Comparison of ENCODE assay signal across 8 mouse cellular contexts in the genomic region with DNA sequence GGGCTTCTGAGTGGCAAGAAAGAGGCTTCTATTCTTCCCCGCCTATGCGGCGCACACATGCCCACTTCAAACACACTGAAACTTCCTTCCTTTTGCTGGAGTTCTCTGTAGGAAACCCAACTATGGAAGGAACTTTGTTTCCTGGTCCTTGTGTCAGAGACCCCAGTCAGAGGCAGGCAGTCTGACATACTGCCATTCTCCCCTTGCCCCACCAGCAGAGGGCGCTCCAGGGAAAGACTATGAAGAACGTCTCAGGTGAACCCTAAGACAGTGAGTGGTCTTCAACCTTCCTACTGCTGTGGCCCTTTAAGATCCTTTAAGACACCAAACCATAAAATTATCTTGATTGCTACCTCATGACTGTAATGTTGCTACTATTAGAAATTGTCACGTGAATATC. TPM values are rescaled to one million over a fixed set of nuclear protein-coding genes. Genes with fewer than 3 reads are reported as not detected.
DNase-seq lines count a peak whose midpoint lies in the region; ATAC-seq lines count a peak whose summit lies in the region.

No protein-coding gene starts in this region.

- H3K4me2 ChIP-seq in liver, embryonic 12.5 days = no peak overlapping the region
- no peak overlapping the region for H3K4me2 ChIP-seq in midbrain, embryonic 14.5 days (ENCODE audit: low read length)

- H3K9ac ChIP-seq in liver, embryonic 12.5 days = no peak overlapping the region
- H3K9ac ChIP-seq in midbrain, embryonic 14.5 days (replicated peaks; ENCODE audit: low read length) = no peak overlapping the region

- WGBS in liver, embryonic 12.5 days (ENCODE audit: insufficient replicate concordance) = 66% methylated on average over 6 of the region's 6 CpGs
- 93% methylated on average over 6 of the region's 6 CpGs for WGBS in embryonic facial prominence, embryonic 10.5 days
- 91% methylated on average over 6 of the region's 6 CpGs for WGBS in midbrain, embryonic 14.5 days

- H3K9me3 ChIP-seq in liver, embryonic 12.5 days (replicated peaks) = no peaks in the 10 kb centered on the region
- no peaks in the 10 kb centered on the region for H3K9me3 ChIP-seq in embryonic facial prominence, embryonic 10.5 days
- H3K9me3 ChIP-seq in midbrain, embryonic 14.5 days (ENCODE audit: control insufficient read depth, low read length) = no peaks in the 10 kb centered on the region

- H3K4me3 ChIP-seq in liver, embryonic 12.5 days = no peak overlapping the region
- H3K4me3 ChIP-seq in embryonic facial prominence, embryonic 10.5 days = no peak overlapping the region
- H3K4me3 ChIP-seq in midbrain, embryonic 14.5 days (replicated peaks; ENCODE audit: low read depth, low read length) = no peak overlapping the region

- DNase-seq in adrenal gland, adult 2 months = peak; percentile 35
- no peak for DNase-seq in adrenal gland, adult 8-10 months
- DNase-seq in liver = peak; percentile 71
- peak; percentile 39 for DNase-seq in embryonic facial prominence, embryonic 10.5 days (ENCODE audit: low spot score)
- DNase-seq in layer of hippocampus, postnatal 25 days (ENCODE audit: extremely low spot score in 1 of 2, low spot score in 1 of 2) = peak; percentile 39 to 76
- peak; percentile 65 for DNase-seq in right cerebral cortex, postnatal 14 days
- no peak for DNase-seq in midbrain, embryonic 14.5 days

- no peak overlapping the region for H3K27ac ChIP-seq in liver, embryonic 12.5 days
- no peak overlapping the region for H3K27ac ChIP-seq in embryonic facial prominence, embryonic 10.5 days (replicated peaks)
- H3K27ac ChIP-seq in midbrain, embryonic 14.5 days (replicated peaks; ENCODE audit: low read depth, low read length) = no peak overlapping the region

- H3K27me3 ChIP-seq in liver, embryonic 12.5 days (replicated peaks) = peaks cover 5% of the 10 kb centered on the region; the same call in 1 of the 2 replicates
- no peaks in the 10 kb centered on the region for H3K27me3 ChIP-seq in embryonic facial prominence, embryonic 10.5 days (replicated peaks; ENCODE audit: low read depth, poor library complexity, severe bottlenecking)
- H3K27me3 ChIP-seq in midbrain, embryonic 14.5 days (ENCODE audit: control insufficient read depth, insufficient read depth, low read length) = no peaks in the 10 kb centered on the region

- H3K4me1 ChIP-seq in liver, embryonic 12.5 days = no peaks in the 10 kb centered on the region
- H3K4me1 ChIP-seq in embryonic facial prominence, embryonic 10.5 days = peaks cover 10% of the 10 kb centered on the region
- no peaks in the 10 kb centered on the region for H3K4me1 ChIP-seq in midbrain, embryonic 14.5 days (ENCODE audit: control insufficient read depth, insufficient read depth, low read length)

- ATAC-seq in liver, embryonic 12.5 days = no peak
- ATAC-seq in midbrain, embryonic 14.5 days (ENCODE audit: low FRiP score, low TSS enrichment) = no peak

- H3K36me3 ChIP-seq in liver, embryonic 12.5 days = no peaks in the 10 kb centered on the region
- H3K36me3 ChIP-seq in embryonic facial prominence, embryonic 10.5 days (replicated peaks) = no peaks in the 10 kb centered on the region
- H3K36me3 ChIP-seq in midbrain, embryonic 14.5 days (ENCODE audit: control insufficient read depth, insufficient read depth, low read length) = no peaks in the 10 kb centered on the region

RNA-seq across cellular contexts. Expression of a gene that starts 21.4 kb away (rescaled TPM):
- total RNA-seq in adrenal gland, adult 2 months (2021) = 100 to 1,000 TPM; 198 to 212 TPM
- 23.8 and 32.6 TPM in 2 replicates for polyA plus RNA-seq in adrenal gland, adult 2 months (2012; rRNA removed)
- 100 to 1,000 TPM; 183 to 191 (median 186) TPM for total RNA-seq in adrenal gland, adult 8-10 months (2022)
- polyA plus RNA-seq in liver, embryonic 12.5 days (2016; fragmentation: Nextera tagmentation; extraction: Ambion mirVana) = 132 and 134 TPM in 2 replicates
- polyA plus RNA-seq in embryonic facial prominence, embryonic 10.5 days (2016; fragmentation: Nextera tagmentation; extraction: Ambion mirVana) = 132 and 139 TPM in 2 replicates
- 100 to 1,000 TPM; 187 to 207 TPM for total RNA-seq in layer of hippocampus, postnatal 25 days (2021)
- 205 and 217 TPM in 2 replicates for polyA plus RNA-seq in midbrain, embryonic 14.5 days (2014; fragmentation: Nextera tagmentation; extraction: Ambion mirVana)

RNA-seq across cellular contexts. Expression of a gene that starts 51.1 kb away (rescaled TPM):
- total RNA-seq in adrenal gland, adult 2 months (2021) = 1 to 10 TPM; 6.1 to 8.3 TPM
- polyA plus RNA-seq in adrenal gland, adult 2 months (2012; rRNA removed) = 9.9 and 17.1 TPM in 2 replicates
- total RNA-seq in adrenal gland, adult 8-10 months (2022) = 10 to 100 TPM in 2 of 4 experiments, 1 to 10 TPM in 2; 6.5 to 14.6 (median 9.5) TPM
- polyA plus RNA-seq in liver, embryonic 12.5 days (2016; fragmentation: Nextera tagmentation; extraction: Ambion mirVana) = 0.49 and 0.93 TPM in 2 replicates
- polyA plus RNA-seq in embryonic facial prominence, embryonic 10.5 days (2016; fragmentation: Nextera tagmentation; extraction: Ambion mirVana) = 10.2 and 20.1 TPM in 2 replicates
- total RNA-seq in layer of hippocampus, postnatal 25 days (2021) = 100 to 1,000 TPM; 172 to 199 TPM
- polyA plus RNA-seq in midbrain, embryonic 14.5 days (2014; fragmentation: Nextera tagmentation; extraction: Ambion mirVana) = 49.5 and 59.4 TPM in 2 replicates

Comparison
In these comparisons a context has a peak if more than half of its experiments do, and no peak if none do; other contexts are left out.
1. DNase-seq: peak in adrenal gland, adult 2 months (single experiment), liver (single experiment), embryonic facial prominence, embryonic 10.5 days (single experiment), layer of hippocampus, postnatal 25 days (2 of 2) and right cerebral cortex, postnatal 14 days (single experiment); none in adrenal gland, adult 8-10 months (single experiment) and midbrain, embryonic 14.5 days (single experiment).